Mouse (Mus musculus) gastrocnemius, adult 18-20 months (tissue): ENCODE measurements around the gene Cish. TPM values are rescaled to one million over a fixed set of nuclear protein-coding genes. Genes with fewer than 3 reads are reported as not detected.

Experiments
- DNase-seq: peaks from one replicate; pipeline ENCODE4 v3.0.0; 2021; ENCODE audit warnings: low spot score
- long read RNA-seq, 2 experiments: library from polyadenylated mRNA; stranded (forward); transcript quantifications; one replicate each; pipeline ENCODE4 v2.0.0; 2021
- total RNA-seq, 2 experiments: library from RNA; stranded (reverse); gene quantifications; 2 replicates each; pipeline ENCODE4 v1.2.3; 2021

The Cish gene
- 1 to 10 TPM; 6.0 to 6.6 TPM for total RNA-seq
- long read RNA-seq, experiment 1, partial matches to known transcripts: 0 of 6 reads
- long read RNA-seq, experiment 1, other reads (novel, unspliced or antisense): 3 of 6 reads
- long read RNA-seq, experiment 2, partial matches to known transcripts: 0 of 5 reads
- long read RNA-seq, experiment 2, other reads (novel, unspliced or antisense): 3 of 5 reads

- no peak for DNase-seq
Observed at GRCm38 (mm10) chr9:107296016-107296040, at the start of gene Cish. Gene Cish (plus strand): TSS chr9:107296026.

GRCm38 (mm10) chr9:107246170-107246569, 49.7 kb upstream of the Cish start:
- DNase-seq: no peak

GRCm38 (mm10) chr9:107249154-107249553, 46.7 kb upstream of the Cish start:
- no peak for DNase-seq

GRCm38 (mm10) chr9:107250416-107251337, 45.1 kb upstream of the Cish start:
- no peak for DNase-seq

- DNase-seq: no peak
Observed at GRCm38 (mm10) chr9:107252164-107252563, 43.7 kb upstream of the Cish start.

GRCm38 (mm10) chr9:107254476-107254875, 41.4 kb upstream of the Cish start:
- DNase-seq: peak; percentile 62

GRCm38 (mm10) chr9:107254925-107255324, 40.9 kb upstream of the Cish start:
- peak; percentile 54 for DNase-seq

- no peak for DNase-seq
Observed at GRCm38 (mm10) chr9:107255596-107255995, 40.2 kb upstream of the Cish start.

GRCm38 (mm10) chr9:107259571-107259970, 36.3 kb upstream of the Cish start:
- DNase-seq: no peak

GRCm38 (mm10) chr9:107260429-107260828, 35.4 kb upstream of the Cish start:
- no peak for DNase-seq

GRCm38 (mm10) chr9:107260836-107261235, 35.0 kb upstream of the Cish start:
- DNase-seq: no peak

- no peak for DNase-seq
Observed at GRCm38 (mm10) chr9:107261792-107262191, 34.0 kb upstream of the Cish start.

- no peak for DNase-seq
Observed at GRCm38 (mm10) chr9:107262375-107262774, 33.5 kb upstream of the Cish start.

- no peak for DNase-seq
Observed at GRCm38 (mm10) chr9:107263912-107264311, 31.9 kb upstream of the Cish start.

GRCm38 (mm10) chr9:107264731-107265130, 31.1 kb upstream of the Cish start:
- DNase-seq: no peak

GRCm38 (mm10) chr9:107267028-107267427, 28.8 kb upstream of the Cish start:
- no peak for DNase-seq

GRCm38 (mm10) chr9:107267721-107268402, 28.0 kb upstream of the Cish start:
- DNase-seq: no peak

GRCm38 (mm10) chr9:107269772-107270171, 26.1 kb upstream of the Cish start:
- no peak for DNase-seq

- DNase-seq: no peak
Observed at GRCm38 (mm10) chr9:107271177-107271938, 24.5 kb upstream of the Cish start.

GRCm38 (mm10) chr9:107272284-107272683, 23.5 kb upstream of the Cish start:
- DNase-seq: no peak

- no peak for DNase-seq
Observed at GRCm38 (mm10) chr9:107273184-107273583, 22.6 kb upstream of the Cish start.

GRCm38 (mm10) chr9:107274751-107275150, 21.1 kb upstream of the Cish start:
- no peak for DNase-seq
